Mouse (Mus musculus) intestine, embryonic 15.5 days (tissue): ENCODE results near the gene Ifnar2. TPM values are rescaled to one million over a fixed set of nuclear protein-coding genes. Genes with fewer than 3 reads are reported as not detected.
"Not testable (repeated sequence)": the region's sequence is repeated elsewhere in the genome, so short reads cannot be mapped to it uniquely, and the experiment has no call there.

ENCODE experiments used
- ATAC-seq: fragments of 200-750 bp; cut with Nextera tagmentation; 2 replicates; pipeline ENCODE4 v1.8.0; 2017; ENCODE audit warnings: moderate TSS enrichment, moderate library complexity
- H3K27ac ChIP-seq: fragments of 300-500 bp; sonication (generic); 2 replicates; pipeline ENCODE4 v1.5.1; 2015; ENCODE audit warnings: mild to moderate bottlenecking, inconsistent platforms
- H3K27me3 ChIP-seq: fragments of 300-500 bp; sonication (generic); replicated peaks from 2 replicates; pipeline ENCODE4 v1.6.1; 2015; ENCODE audit warnings: inconsistent platforms
- H3K36me3 ChIP-seq: fragments of 300-500 bp; sonication (generic); 2 replicates; pipeline ENCODE4 v1.6.1; 2015; ENCODE audit warnings: inconsistent platforms
- H3K4me1 ChIP-seq: fragments of 300-500 bp; sonication (generic); replicated peaks from 2 replicates; pipeline ENCODE4 v1.6.1; 2015; ENCODE audit warnings: inconsistent platforms
- H3K4me2 ChIP-seq: fragments of 300-500 bp; sonication (generic); replicated peaks from 2 replicates; pipeline ENCODE4 v1.6.1; 2015; ENCODE audit warnings: mild to moderate bottlenecking, inconsistent platforms
- H3K4me3 ChIP-seq: fragments of 300-500 bp; sonication (generic); replicated peaks from 2 replicates; pipeline ENCODE4 v1.5.1; 2015; ENCODE audit warnings: inconsistent platforms
- H3K9ac ChIP-seq: fragments of 300-500 bp; sonication (generic); 2 replicates; pipeline ENCODE4 v1.6.1; 2015; ENCODE audit warnings: inconsistent platforms
- H3K9me3 ChIP-seq: fragments of 300-500 bp; sonication (generic); 2 replicates; pipeline ENCODE4 v1.6.1; 2016; ENCODE audit warnings: inconsistent platforms
- WGBS: fragments of 180-500 bp; shearing (Covaris S2); methylation state at CpG from one replicate; pipeline ENCODE4 v1.1.7; 2015; 5-methylcytosine and 5-hydroxymethylcytosine counted together
- polyA plus RNA-seq: library from polyadenylated mRNA; unstranded; fragments of >200 nt; fragmentation: Nextera tagmentation; extraction: Ambion mirVana; gene quantifications from 2 replicates; pipeline ENCODE4 v1.2.1, GENCODE M21; 2015

Ifnar2 gene
- polyA plus RNA-seq, 1 experiment from 2014 or later, result 44.5 TPM

- 95% methylated on average over 6 of the region's 6 CpGs for WGBS
- Histone ChIP-seq H3K9ac (no peak overlapping the region), H3K4me2 (no peak overlapping the region), H3K4me1 (peaks cover 8% of the 10 kb centered on the region), H3K9me3 (no peaks in the 10 kb centered on the region), H3K4me3 (no peak overlapping the region), H3K27me3 (no peaks in the 10 kb centered on the region), H3K27ac (no peak overlapping the region), H3K36me3 (peaks cover 19% of the 10 kb centered on the region)
- ATAC-seq, result no peak
Measured at GRCm38 (mm10) chr16:91416357-91416756, 43.8 kb downstream of the Ifnar2 start.

- H3K4me2 ChIP-seq, result no peak overlapping the region
- H3K9ac ChIP-seq, result no peak overlapping the region
- H3K27ac ChIP-seq, result no peak overlapping the region
- ATAC-seq, result no peak
- no peaks in the 10 kb centered on the region for H3K27me3 ChIP-seq
- H3K4me3 ChIP-seq, result no peak overlapping the region
- H3K36me3 ChIP-seq, result peaks cover 25% of the 10 kb centered on the region
- H3K4me1 ChIP-seq, result peaks cover 8% of the 10 kb centered on the region
- no peaks in the 10 kb centered on the region for H3K9me3 ChIP-seq
- 73% methylated on average over 7 of the region's 7 CpGs for WGBS
Measured at GRCm38 (mm10) chr16:91416938-91417337, 44.4 kb downstream of the Ifnar2 start.

DNA sequence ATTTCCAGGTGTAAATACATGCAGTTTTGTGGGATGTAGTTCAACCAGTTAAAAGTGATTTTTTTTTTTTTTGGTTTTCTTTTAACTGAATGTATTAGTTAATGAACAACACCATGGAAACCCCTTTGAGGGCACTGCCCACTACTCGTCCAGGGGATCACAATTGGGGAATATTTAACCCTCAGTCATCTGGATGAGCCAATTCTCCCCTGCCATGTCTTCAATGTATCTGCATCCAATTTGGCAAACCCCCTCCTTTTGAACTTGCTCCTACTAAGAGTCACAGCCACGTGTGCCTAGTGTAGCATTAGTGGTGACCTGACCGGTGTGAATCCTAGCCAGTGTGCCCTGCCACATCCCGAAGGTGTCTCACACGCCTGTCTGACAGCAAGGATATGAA lies 45.9 kb downstream of the Ifnar2 start:
- 73% methylated on average over 5 of the region's 5 CpGs for WGBS
- Histone ChIP-seq H3K4me1 (peaks cover 2% of the 10 kb centered on the region; the same call in 1 of the 2 replicates), H3K36me3 (peaks cover 29% of the 10 kb centered on the region), H3K4me2 (no peak overlapping the region), H3K4me3 (no peak overlapping the region), H3K9ac (no peak overlapping the region), H3K27ac (no peak overlapping the region), H3K27me3 (no peaks in the 10 kb centered on the region), H3K9me3 (no peaks in the 10 kb centered on the region)
- no peak for ATAC-seq

DNA sequence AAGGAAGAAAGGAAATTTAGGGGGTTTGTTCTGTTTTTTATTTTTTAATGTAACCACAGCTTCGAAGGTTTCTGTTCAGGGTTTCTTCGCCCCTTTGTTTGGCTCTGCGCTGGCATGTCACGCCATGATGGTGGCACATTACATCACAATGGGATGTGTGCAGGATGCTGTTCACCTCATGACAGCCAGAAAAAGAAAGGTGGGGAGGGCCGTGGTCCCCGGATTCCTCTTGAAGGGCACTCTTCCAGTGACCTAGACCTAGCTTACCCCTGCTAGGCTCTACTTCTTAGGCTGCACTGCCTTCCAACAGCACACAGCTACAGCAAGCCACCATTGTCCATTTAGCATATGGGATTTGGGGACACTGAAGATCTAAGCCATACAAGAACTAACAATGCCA lies 53.2 kb downstream of the Ifnar2 start:
- no peak overlapping the region for H3K4me2 ChIP-seq
- no peak for ATAC-seq
- H3K27me3 ChIP-seq, result no peaks in the 10 kb centered on the region
- H3K9ac ChIP-seq, result no peak overlapping the region
- H3K9me3 ChIP-seq, result no peaks in the 10 kb centered on the region
- H3K4me1 ChIP-seq, result no peaks in the 10 kb centered on the region
- H3K27ac ChIP-seq, result no peak overlapping the region
- 90% methylated on average over 6 of the region's 6 CpGs for WGBS
- peaks cover 26% of the 10 kb centered on the region for H3K36me3 ChIP-seq
- H3K4me3 ChIP-seq, result no peak overlapping the region

DNA sequence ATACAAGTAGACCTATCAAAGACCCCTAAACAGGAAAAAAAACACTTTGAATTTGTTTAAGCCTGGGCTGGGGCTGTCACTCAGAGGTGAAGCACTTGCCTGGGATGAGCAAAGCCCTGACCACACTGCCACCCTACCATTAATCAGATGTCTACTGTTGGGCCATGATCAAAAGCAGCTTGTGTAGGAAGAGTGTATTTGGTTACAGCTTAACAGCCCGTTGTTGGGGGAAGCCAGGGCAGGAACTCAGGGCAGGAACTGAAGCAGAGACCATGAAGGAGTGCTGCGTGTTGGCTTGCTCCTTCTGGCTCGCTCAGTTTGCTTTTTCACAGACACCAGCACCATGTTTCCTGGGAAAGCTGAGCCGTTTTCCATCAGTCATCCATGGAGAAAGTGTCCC lies 54.0 kb downstream of the Ifnar2 start:
- Histone ChIP-seq H3K9me3 (no peaks in the 10 kb centered on the region), H3K9ac (no peak overlapping the region), H3K27me3 (no peaks in the 10 kb centered on the region), H3K4me1 (no peaks in the 10 kb centered on the region), H3K36me3 (peaks cover 22% of the 10 kb centered on the region), H3K27ac (no peak overlapping the region), H3K4me3 (no peak overlapping the region), H3K4me2 (no peak overlapping the region)
- ATAC-seq, result no peak
- 82% methylated on average over 4 of the region's 4 CpGs for WGBS

DNA sequence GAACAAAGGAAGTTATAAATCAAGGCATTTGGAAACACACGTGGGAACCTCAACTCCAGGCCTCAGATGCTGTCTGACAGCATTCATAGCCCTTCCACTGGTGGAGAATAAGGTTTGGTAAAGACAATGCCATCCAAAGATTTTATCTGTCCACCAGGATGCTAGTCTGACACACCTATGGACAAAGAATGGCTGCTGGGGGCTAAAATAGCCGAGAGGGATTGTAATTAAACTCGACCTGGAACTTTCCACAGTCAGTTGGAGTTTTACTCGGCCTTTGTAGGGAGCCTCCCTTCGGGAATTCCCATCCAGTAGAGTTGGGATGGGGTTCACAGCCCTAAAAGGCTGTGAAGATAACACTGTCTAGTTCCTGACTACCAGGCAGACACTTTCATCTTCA lies 54.9 kb downstream of the Ifnar2 start:
- H3K4me1 ChIP-seq, result no peaks in the 10 kb centered on the region
- no peak overlapping the region for H3K4me3 ChIP-seq
- H3K9ac ChIP-seq, result no peak overlapping the region
- peaks cover 15% of the 10 kb centered on the region; the same call in 1 of the 2 replicates for H3K36me3 ChIP-seq
- H3K27ac ChIP-seq, result no peak overlapping the region
- H3K27me3 ChIP-seq, result no peaks in the 10 kb centered on the region
- 66% methylated on average over 5 of the region's 5 CpGs for WGBS
- ATAC-seq, result no peak
- H3K9me3 ChIP-seq, result no peaks in the 10 kb centered on the region
- no peak overlapping the region for H3K4me2 ChIP-seq

GRCm38 (mm10) chr16:91428259-91428865 lies 55.8 kb downstream of the Ifnar2 start:
- Histone ChIP-seq H3K4me1 (no peaks in the 10 kb centered on the region), H3K27ac (no peak overlapping the region), H3K9me3 (no peaks in the 10 kb centered on the region), H3K9ac (no peak overlapping the region), H3K36me3 (peaks cover 15% of the 10 kb centered on the region; the same call in 1 of the 2 replicates), H3K4me3 (no peak overlapping the region), H3K4me2 (no peak overlapping the region), H3K27me3 (no peaks in the 10 kb centered on the region)
- no peak for ATAC-seq
- WGBS, result 65% methylated on average over 8 of the region's 8 CpGs

DNA sequence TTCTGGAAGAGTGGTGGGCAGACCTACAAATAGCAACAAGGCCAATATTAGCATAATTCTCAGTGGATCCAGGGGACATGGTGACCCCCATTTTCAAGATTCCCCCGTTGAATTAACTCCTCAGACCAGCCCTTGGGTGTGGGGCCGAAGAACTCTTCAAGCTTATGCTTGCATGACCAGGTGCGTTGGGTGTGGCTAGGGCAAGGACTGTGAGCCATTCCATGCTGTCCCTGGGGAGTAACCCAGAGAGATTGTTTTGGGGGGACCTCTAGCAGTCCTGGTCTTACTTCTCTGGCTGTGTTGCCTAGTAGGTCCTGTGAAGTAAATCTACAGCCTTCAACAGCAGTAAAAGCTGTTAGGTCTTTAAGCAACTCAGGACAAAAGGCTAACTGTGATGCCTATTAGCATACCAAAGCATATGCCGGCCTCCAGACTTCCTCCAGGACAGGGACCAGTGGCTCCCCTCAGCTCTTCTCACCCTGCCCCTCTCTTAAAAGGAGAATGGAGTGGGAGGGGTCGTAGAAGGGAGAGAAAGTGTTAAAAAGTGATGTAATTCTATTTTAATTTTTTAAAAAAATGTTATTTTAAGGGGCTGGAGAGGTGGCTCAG lies 60.2 kb downstream of the Ifnar2 start:
- H3K9me3 ChIP-seq, result no peaks in the 10 kb centered on the region
- 45% methylated on average over 5 of the region's 5 CpGs for WGBS
- H3K9ac ChIP-seq, result no peak overlapping the region
- H3K4me2 ChIP-seq, result no peak overlapping the region
- H3K27me3 ChIP-seq, result no peaks in the 10 kb centered on the region
- H3K4me1 ChIP-seq, result no peaks in the 10 kb centered on the region
- no peak overlapping the region for H3K27ac ChIP-seq
- no peak overlapping the region for H3K4me3 ChIP-seq
- no peaks in the 10 kb centered on the region for H3K36me3 ChIP-seq
- no peak for ATAC-seq

DNA sequence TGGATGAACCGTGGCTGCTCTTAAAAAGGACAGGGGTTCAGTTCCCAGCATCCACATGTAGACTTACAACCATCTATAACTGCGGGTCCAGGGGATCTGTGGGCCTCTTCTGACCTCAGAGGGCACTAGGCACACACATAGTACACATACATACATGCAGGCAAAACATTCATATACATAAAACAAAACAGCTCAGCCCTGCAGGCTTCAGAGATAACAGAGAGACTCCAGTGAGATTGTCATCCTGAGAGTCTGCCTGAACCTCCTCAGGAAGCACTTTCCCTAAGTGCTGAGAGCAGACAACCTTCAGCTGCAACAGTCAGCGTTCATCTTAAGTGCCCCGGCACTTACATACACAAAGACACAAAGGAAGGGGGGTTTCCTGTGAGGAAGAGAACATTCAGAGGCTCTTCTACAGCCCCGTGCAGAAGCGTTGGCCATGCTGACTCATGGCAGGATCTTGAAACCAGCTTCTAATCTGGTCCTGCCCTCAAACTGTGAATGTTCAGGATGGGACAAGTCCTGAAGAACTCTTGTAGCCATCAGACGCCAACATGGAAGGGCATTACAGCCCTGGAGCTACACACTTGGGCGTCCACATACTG lies 60.8 kb downstream of the Ifnar2 start:
- H3K27me3 ChIP-seq, result no peaks in the 10 kb centered on the region
- no peaks in the 10 kb centered on the region for H3K9me3 ChIP-seq
- H3K36me3 ChIP-seq, result no peaks in the 10 kb centered on the region
- no peak overlapping the region for H3K9ac ChIP-seq
- H3K27ac ChIP-seq, result no peak overlapping the region
- no peak overlapping the region for H3K4me2 ChIP-seq
- no peak for ATAC-seq
- no peaks in the 10 kb centered on the region for H3K4me1 ChIP-seq
- 46% methylated on average over 8 of the region's 8 CpGs for WGBS
- H3K4me3 ChIP-seq, result no peak overlapping the region

- Histone ChIP-seq H3K9me3 (no peaks in the 10 kb centered on the region), H3K27ac (no peak overlapping the region), H3K9ac (no peak overlapping the region), H3K4me2 (no peak overlapping the region), H3K27me3 (no peaks in the 10 kb centered on the region), H3K4me3 (no peak overlapping the region), H3K4me1 (no peaks in the 10 kb centered on the region), H3K36me3 (no peaks in the 10 kb centered on the region)
- WGBS, result 83% methylated on average over 3 of the region's 3 CpGs
- no peak for ATAC-seq
Measured at GRCm38 (mm10) chr16:91434119-91434518, 61.5 kb downstream of the Ifnar2 start.

- no peak for ATAC-seq
Measured at GRCm38 (mm10) chr16:91438081-91438480, 65.5 kb downstream of the Ifnar2 start.

GRCm38 (mm10) chr16:91438599-91438998 lies 66.0 kb downstream of the Ifnar2 start:
- WGBS, result 74% methylated on average over 1 of the region's 1 CpGs
- ATAC-seq, H3K9ac ChIP-seq, H3K4me3 ChIP-seq, H3K27me3 ChIP-seq, H3K27ac ChIP-seq, H3K4me2 ChIP-seq, H3K4me1 ChIP-seq, H3K36me3 ChIP-seq, H3K9me3 ChIP-seq: not testable (repeated sequence)

More at GRCm38 (mm10) chr16:91438081-91438480, 65.5 kb downstream of the Ifnar2 start:
- Histone ChIP-seq H3K27me3 (no peaks in the 10 kb centered on the region), H3K27ac (no peak overlapping the region), H3K4me1 (peaks cover 2% of the 10 kb centered on the region; the same call in 1 of the 2 replicates), H3K36me3 (no peaks in the 10 kb centered on the region), H3K9me3 (no peaks in the 10 kb centered on the region), H3K4me3 (no peak overlapping the region), H3K4me2 (no peak overlapping the region), H3K9ac (no peak overlapping the region)
- WGBS, result 64% methylated on average over 3 of the region's 3 CpGs

- Histone ChIP-seq H3K4me3 (no peak overlapping the region), H3K27me3 (no peaks in the 10 kb centered on the region), H3K4me1 (peaks cover 2% of the 10 kb centered on the region; the same call in 1 of the 2 replicates), H3K9ac (no peak overlapping the region), H3K9me3 (no peaks in the 10 kb centered on the region), H3K36me3 (no peaks in the 10 kb centered on the region), H3K4me2 (no peak overlapping the region), H3K27ac (0 out of 2 replicates have a peak overlapping the region, but pooled peaks have one; percentile 6)
- WGBS, result 35% methylated on average over 7 of the region's 7 CpGs
- ATAC-seq, result peak; percentile 93
Measured at GRCm38 (mm10) chr16:91441366-91441765, 68.8 kb downstream of the Ifnar2 start.
